Mouse (Mus musculus): ENCODE results near the gene Glyat. TPM values are rescaled to one million over a fixed set of nuclear protein-coding genes. Genes with fewer than 3 reads are reported as not detected.
"Not testable (repeated sequence)": the region's sequence is repeated elsewhere in the genome, so short reads cannot be mapped to it uniquely, and the experiment has no call there.

Gene Glyat
- polyA plus RNA-seq (2017; shearing (Covaris generic)): not detected

- no peak for ATAC-seq
Observed at GRCm38 (mm10) chr19:12633176-12633575, at the start of gene Glyat. Glyat (plus strand) TSS chr19:12633308.

DNA sequence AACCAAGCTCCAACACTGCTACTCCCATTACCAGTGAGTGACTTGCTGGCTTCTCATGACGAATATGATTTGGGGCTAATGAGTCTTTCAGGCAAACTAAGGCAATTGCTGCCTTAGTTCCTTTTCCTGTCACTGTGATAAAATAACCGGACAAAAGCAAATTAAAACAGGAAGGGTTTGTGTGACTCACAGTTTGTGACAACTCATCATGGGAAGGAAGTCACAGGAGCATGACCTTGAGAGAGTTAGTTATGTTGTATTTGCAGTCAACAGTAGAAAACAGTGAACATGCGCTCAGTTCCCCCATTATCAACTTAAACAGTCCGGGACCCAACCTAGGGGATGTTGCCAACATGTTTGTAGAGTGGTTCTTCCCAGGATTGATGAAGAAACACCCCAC lies 47.8 kb upstream of the Glyat start:
- no peak for ATAC-seq

- ATAC-seq: peak; percentile 63
Observed at GRCm38 (mm10) chr19:12591908-12592307, 41.2 kb upstream of the Glyat start.

- no peak for ATAC-seq
Observed at GRCm38 (mm10) chr19:12595135-12595529, 38.0 kb upstream of the Glyat start.

DNA sequence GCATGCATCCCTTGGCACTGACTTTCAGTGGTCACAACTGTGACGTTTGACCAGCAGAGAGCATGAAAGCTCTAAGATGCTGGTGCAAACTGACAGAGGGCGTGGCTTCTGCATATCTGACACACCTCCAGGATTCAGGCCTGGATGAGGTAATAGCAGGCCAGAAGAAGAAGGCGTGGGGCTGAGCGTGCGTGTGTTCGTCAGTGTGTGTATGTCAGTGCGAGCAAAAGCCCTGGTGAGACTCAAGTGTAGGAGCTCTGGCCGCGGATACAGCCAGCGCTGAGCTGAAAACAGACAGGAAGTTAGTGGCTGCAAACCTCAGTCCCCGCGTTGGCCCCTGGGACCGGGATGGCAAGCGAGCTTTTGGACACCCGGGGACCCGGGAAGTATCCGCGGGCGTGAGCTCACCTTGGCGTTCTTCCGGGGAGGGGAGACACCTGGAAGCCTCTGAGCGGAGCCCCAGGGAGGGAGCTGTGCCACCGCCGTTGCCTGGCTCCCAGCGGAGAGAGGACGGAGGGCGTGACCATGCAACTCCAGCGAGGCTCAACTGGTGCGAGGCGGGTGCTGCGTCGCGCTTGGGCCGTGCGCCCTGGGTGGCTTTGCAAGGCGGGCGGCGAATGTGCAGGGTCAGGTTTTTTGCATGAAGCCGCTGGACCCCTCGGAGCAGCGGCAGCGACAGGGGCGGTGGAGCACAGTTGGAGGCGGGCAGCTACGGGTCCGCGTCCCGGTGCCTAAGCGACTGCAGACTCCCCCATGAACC lies 37.4 kb upstream of the Glyat start:
- peak; percentile 72 for ATAC-seq

GRCm38 (mm10) chr19:12596290-12597072 lies 36.6 kb upstream of the Glyat start:
- ATAC-seq: no peak

DNA sequence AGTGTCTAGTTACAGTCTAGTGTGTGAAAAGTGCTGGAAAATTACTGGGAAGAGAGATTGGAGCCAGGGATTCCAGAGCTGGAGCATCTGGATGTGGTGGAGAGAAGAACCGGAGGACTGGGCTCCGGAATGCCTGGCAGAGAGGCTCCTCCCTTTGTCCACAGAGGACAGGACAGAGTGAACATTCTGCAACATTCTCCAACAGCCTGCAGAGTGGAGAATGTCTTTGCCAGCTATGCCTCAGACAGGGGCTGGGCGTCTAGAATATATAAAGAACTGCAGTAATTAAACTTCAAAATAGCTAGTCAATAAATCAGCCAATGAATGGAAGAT lies 36.1 kb upstream of the Glyat start:
- ATAC-seq: no peak

DNA sequence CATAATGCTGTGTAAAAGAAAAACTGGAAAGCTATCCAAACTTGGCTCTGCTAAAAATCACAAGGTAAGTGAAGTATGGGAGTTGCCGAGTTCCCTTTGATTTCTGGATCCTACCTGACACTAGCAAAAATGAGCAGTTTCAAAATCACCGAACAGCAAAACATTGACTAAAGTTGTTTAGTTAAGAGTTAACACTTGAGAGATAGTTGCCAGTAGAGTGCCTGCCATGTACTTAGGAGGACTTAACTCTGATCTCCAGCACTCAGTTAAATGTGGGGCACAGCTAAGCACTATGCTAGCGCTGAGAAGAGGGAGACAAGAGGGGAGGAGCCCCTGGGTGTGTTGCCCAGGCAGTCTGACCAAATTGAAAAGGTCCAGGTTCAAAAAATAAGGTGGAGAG lies 34.4 kb upstream of the Glyat start:
- ATAC-seq: no peak

DNA sequence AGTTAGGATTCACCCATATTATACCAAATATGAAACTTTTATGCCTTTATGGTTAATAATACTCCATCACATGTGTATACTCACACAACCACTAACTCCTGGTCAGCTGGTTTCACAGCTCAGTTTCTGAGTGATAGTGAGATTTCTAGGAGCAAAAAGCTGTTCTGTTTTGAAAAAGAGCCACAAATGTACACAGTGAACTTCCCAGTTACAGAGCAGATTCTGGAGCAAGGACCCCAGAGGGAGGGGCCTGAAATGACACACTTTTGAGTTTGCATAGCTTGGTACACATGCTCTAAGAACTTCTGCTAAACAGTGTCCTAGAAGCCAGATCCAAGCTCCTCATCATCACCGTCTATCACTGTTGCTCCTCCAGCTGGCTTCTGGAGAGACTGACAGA lies 33.4 kb upstream of the Glyat start, which contains the start of gene Gm4952:
TSS of gene Gm4952 (plus strand) at position 301 of the 400 bp plus-strand sequence.
- no peak for ATAC-seq

DNA sequence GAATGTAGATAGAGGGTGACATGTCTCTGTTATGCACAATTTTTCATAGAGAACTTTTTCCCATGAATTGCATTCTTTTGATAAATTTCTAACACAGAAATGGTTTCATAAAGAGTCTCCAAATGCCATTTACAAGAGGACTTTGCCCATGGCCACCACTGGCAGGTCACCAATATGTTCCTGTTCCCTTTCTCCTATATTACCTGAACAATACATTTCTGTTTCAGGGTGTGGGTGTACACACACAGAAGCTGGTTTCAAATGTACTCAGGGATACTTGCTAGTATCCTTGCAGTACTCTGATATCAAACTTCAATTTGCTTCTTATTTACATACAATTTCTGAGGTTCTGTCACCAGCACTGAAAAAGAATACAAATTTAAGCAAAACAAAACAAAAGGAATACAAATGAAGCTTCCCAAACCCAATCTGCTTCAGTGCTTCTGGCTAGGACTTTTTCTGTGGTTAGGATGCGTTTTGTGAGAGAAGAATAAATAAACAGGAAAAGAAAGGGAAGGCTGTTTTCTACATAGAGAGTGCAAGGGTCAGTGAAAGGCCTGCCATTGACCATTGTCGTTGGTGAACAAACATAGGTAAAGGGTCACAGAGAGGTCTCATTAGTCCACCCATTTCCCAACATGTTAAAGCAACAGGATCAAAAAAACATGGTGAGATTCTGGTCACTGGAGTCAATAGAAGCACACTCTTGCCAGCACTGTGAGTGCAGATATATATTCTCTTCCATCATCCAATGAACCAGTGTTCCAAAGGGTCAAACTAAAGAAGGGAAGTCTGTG lies 32.2 kb upstream of the Glyat start:
- ATAC-seq: no peak

GRCm38 (mm10) chr19:12608336-12608735 lies 24.8 kb upstream of the Glyat start:
- ATAC-seq: no peak

DNA sequence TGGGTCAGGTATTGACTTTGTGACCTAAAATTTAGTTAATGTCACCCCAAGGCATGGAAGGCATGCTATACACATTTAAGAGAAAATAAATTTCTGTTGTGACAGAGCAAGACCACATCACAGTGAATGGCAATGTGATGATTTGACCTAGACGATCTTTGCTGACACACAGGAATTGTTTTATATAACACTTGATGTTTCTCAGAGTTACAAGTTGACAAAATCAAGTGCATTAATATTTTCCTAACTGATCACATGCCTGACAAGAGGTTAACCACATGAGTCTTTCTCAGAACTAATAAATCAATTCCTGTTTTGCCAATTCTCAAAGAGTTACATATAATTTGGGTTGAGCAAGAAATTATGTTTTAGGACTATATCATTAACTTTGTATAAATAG lies 19.5 kb upstream of the Glyat start:
- no peak for ATAC-seq

DNA sequence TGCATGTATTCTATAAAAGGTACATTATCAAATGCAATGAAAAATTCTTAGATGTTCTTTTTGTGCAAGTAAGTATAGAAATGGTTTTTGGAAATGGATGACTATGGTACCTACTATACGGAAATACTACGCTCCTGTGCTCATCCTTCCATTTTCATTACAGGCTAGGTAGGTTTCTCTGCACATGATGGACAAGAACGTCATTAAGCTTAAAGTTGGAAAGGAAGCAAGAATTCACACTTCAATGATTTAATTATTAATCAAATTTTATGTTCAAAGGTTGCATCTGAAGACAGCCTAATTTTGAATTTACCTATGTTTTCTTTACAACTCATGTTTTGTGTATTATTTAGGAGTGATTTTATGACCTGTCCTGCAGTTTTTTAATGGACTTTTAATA lies 1.2 kb downstream of the Glyat start:
- ATAC-seq: no peak

- no peak for ATAC-seq
Observed at GRCm38 (mm10) chr19:12634963-12635362, 1.9 kb downstream of the Glyat start.

GRCm38 (mm10) chr19:12636863-12637262 lies 3.8 kb downstream of the Glyat start:
- ATAC-seq: no peak

DNA sequence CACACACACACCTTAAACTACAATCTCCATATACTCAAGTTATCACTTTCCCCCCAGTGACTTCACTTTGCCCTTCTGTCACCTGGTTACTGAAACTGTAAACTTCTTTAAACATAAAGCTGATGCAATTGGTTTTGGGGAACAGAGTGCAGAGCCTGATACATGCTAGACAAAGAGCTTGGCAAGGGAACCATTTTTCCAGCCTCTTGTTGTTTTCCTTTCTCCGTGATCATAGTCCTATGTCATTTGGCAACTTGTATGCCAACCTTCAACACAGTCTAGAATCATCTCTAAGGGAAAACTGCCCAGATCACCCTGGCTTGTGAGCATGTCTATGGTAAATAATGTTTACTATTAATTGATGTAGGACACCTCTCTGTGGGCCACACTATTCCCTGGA lies 4.9 kb downstream of the Glyat start:
- ATAC-seq: no peak

DNA sequence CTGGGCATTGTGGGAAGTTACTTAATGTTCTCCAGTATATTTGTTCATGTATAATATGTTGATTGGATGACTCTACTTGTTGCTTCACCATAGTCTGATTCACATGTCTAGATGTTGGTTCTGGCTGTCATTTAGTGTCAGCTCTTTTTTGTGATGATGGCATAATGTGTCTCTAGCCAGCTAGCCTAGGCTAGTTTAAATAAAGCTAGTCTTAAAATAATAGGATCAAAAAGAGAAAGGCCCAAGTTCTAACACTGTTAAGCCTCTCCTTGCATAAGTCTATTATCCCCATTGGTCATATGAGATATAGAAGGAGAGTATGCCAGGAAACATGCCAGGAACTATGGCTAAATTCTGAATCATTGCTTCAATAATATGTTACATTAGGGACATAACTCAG lies 16.4 kb downstream of the Glyat start:
- no peak for ATAC-seq

DNA sequence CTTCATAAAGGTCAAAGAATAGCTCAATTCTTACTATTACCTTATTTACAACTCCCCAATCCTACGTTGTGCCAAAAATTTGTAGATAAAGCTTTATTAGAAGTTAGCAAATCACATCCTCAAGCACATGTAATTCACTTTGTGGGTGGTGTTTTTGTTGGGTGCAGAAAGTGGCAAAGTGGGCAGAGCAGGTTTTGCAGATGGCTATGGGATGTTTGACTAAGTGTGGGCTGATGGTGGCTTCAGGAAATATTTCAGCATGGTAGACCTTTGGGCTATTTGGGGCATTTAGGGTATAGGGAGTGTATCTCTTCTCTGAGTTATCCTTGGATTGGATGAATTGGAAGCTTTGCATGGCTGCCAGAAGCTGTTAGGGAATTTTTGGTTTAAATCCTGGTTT lies 33.0 kb downstream of the Glyat start:
- no peak for ATAC-seq

DNA sequence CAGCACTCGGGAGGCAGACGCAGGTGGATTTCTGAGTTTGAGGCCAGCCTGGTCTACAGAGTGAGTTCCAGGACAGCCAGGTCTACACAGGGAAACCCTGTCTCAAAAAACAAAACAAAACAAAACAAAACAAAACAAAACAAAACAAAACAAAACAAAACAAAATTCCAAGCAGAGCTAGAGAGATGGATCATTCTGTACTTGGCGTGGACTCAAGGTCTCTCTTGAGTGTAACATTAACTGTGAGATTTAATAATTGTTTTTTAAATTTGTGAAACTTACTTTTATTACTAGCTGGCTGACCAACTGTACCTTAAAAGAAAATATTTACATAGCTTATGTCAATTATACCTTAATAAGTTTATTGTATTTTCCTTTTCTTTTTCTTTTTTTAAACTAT lies 35.5 kb downstream of the Glyat start:
- ATAC-seq: not testable (repeated sequence)

DNA sequence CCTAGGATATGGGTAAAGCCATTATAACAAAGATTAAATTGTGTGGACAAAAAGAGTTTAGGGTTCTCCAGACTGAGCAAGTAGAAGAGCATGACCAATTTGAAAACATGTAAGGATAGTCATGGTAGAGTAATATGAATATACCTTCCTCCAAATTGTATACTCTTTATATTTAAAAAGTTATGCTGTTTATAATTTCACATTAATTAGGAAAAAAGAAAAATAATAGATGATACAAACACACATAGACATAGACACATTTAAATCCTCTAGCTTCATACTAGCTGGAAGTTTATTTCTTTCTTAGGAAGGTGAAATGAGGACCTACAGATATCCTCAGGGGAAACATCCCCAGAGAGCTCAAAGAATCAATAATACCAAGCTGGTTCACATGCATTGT lies 37.0 kb downstream of the Glyat start, which contains the start of gene Olfr1442:
TSS of gene Olfr1442 (plus strand) at position 301 of the 400 bp plus-strand sequence.
- ATAC-seq: no peak

GRCm38 (mm10) chr19:12671051-12671450 lies 37.9 kb downstream of the Glyat start:
- no peak for ATAC-seq

GRCm38 (mm10) chr19:12677812-12678211 lies 44.7 kb downstream of the Glyat start, which contains the start of gene Olfr1443:
Olfr1443 (plus strand) TSS chr19:12678112.
- no peak for ATAC-seq

DNA sequence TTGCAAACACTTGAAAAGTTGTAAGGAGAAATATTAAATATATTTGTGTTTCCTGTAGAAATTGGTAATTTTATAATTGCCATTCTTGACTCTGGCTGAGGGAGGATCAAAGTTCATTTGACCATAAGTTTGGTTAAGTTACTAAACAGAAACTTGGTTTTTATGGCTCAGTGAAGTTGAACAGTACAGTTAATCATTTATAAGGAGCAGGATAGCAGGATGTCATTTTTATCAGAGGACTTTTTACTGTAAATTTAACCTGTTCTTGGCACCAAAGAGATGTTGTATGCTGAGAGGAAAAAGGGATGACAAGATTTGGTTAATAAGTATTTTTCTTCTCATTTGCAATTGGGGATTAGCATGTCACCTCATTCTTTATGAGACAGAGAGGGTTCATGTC lies 51.5 kb downstream of the Glyat start:
- ATAC-seq: no peak
